Mouse (Mus musculus): ENCODE results near the gene Pdcd4.
"Not testable (repeated sequence)": the region's sequence is repeated elsewhere in the genome, so short reads cannot be mapped to it uniquely, and the experiment has no call there.

Pdcd4 gene

GRCm38 (mm10) chr19:53945171-53946042, 53.4 kb downstream of the Pdcd4 start:
- DNase-seq (ENCODE audit: low spot score in 2 of 2) = peak; percentile 34 to 43

GRCm38 (mm10) chr19:53957513-53957912, 65.5 kb downstream of the Pdcd4 start:
- no peak for DNase-seq (ENCODE audit: low spot score in 2 of 2)

GRCm38 (mm10) chr19:53962511-53962910, 70.5 kb downstream of the Pdcd4 start:
- DNase-seq (ENCODE audit: low spot score in 2 of 2) = no peak

- not testable (repeated sequence) for DNase-seq (ENCODE audit: low spot score in 2 of 2)
Measured at GRCm38 (mm10) chr19:53964347-53964746, 72.3 kb downstream of the Pdcd4 start.

DNA sequence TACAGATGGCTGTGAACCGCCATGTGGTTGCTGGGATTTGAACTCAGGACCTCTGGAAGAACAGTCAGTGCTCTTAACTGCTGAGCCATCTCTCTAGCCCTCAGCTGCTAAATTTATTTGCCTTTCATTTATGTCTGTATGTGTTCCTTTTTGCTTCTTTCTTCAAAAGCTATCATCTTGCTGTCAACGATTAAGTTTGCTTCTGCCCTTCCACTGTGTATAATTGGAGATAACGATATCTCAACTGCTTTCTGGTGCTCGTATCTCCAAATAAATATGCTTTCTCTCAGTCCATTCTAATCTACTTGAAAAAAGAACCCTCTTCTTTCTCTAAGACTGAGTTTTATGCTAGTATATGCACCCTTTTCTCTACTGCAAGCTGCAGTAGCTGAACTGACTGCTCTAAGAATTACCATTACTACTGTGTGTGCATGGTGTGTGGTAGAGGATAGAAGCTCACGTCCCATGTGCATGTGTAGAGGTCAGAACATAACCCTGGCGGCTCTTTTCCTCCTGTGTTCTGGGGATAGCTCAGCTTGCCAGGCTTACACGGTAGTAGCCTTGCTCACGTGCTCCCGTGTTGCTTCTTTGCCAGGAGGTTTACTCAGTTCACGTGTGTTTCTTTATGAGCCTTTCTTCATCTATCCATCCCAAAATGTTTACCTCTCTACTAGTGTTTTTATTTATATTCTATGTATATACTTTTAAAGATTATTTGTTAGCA, 73.0 kb downstream of the Pdcd4 start:
- DNase-seq (ENCODE audit: low spot score in 2 of 2) = no peak

- no peak for DNase-seq (ENCODE audit: low spot score in 2 of 2)
Measured at GRCm38 (mm10) chr19:53969226-53969625, 77.2 kb downstream of the Pdcd4 start.

DNA sequence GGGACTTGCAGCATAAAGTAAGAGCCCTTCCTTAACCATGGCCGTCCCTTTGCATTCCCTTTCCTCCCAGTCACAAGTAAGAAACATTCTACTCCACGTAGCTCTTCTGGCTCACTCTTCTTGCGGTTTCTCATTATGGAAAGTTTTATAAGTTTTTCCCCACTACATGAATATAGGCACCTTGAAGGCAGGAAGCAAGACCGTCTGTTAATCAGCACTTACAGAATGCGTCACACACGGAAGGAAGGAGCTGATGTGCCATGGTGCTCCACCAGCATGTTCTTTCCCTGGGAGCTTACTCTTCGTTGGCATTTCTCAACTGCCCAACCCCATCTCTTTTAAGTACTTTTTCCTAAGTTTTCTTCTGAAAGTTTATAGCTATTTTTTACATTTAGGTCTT, 79.9 kb downstream of the Pdcd4 start:
- DNase-seq (ENCODE audit: low spot score in 2 of 2) = no peak

DNA sequence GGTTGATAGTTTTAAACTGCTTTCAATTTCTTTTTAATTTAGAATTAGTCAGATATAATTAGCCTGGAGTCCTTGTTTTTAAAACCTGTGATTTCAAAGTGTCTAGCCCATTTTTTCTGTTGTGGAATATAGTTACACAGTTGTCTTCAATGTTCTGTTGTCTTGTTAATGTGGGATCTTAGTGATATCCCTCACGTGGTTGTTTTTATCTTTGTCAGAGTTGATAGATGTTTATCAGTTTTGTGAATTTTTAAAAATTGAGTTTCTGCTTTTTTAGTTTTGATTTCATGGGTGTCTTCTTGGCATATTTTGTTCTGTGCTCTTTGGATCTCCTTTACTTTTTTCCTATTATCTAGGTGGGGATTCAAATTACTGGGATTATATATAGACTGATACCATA, 81.6 kb downstream of the Pdcd4 start:
- no peak for DNase-seq (ENCODE audit: low spot score in 2 of 2)

Measured in urinary bladder, postnatal 36 days (tissue).